Mouse (Mus musculus) adrenal gland, postnatal 4 days (tissue): ENCODE data around the gene Rplp2. TPM values are rescaled to one million over a fixed set of nuclear protein-coding genes. Genes with fewer than 3 reads are reported as not detected.

Experiments used
- DNase-seq, 2 experiments: peaks; one replicate each; pipeline ENCODE4 v3.0.0; 2021 to 2022; ENCODE audit warnings: low spot score in 2 of 2, mixed read lengths in 2 of 2
- total RNA-seq, 2 experiments: library from RNA; stranded (reverse); gene quantifications; 2 replicates each; pipeline ENCODE4 v1.2.3; 2021

Rplp2 gene
- total RNA-seq, 2 experiments from 2014 or later = 1,329 to 1,362 TPM

- no peak for DNase-seq
These were observed 33.8 kb downstream of the Rplp2 start for GRCm38 (mm10) chr7:141480842-141481497.

- no peak for DNase-seq
These were observed 34.6 kb downstream of the Rplp2 start for GRCm38 (mm10) chr7:141481498-141482401.

- DNase-seq = no peak
These were observed 35.4 kb downstream of the Rplp2 start for GRCm38 (mm10) chr7:141482531-141483024.

GRCm38 (mm10) chr7:141483114-141483653, 36.0 kb downstream of the Rplp2 start:
- no peak for DNase-seq

- DNase-seq = no peak
These were observed 37.3 kb downstream of the Rplp2 start for GRCm38 (mm10) chr7:141484186-141485120.

GRCm38 (mm10) chr7:141485186-141485585, 38.0 kb downstream of the Rplp2 start:
- DNase-seq = no peak

GRCm38 (mm10) chr7:141485606-141486005, 38.4 kb downstream of the Rplp2 start:
- DNase-seq = no peak

GRCm38 (mm10) chr7:141486239-141486638, 39.1 kb downstream of the Rplp2 start:
- no peak for DNase-seq

- DNase-seq = no peak
These were observed 40.0 kb downstream of the Rplp2 start for GRCm38 (mm10) chr7:141487141-141487540.

GRCm38 (mm10) chr7:141491151-141491550, 44.0 kb downstream of the Rplp2 start:
- DNase-seq = no peak

- DNase-seq = no peak
These were observed 45.6 kb downstream of the Rplp2 start for GRCm38 (mm10) chr7:141492738-141493137.

GRCm38 (mm10) chr7:141493729-141494128, 46.6 kb downstream of the Rplp2 start:
- no peak for DNase-seq

- DNase-seq = no peak
These were observed 48.2 kb downstream of the Rplp2 start for GRCm38 (mm10) chr7:141495379-141495778.

- no peak for DNase-seq
These were observed 48.8 kb downstream of the Rplp2 start for GRCm38 (mm10) chr7:141495940-141496339.

GRCm38 (mm10) chr7:141497600-141497999, 50.4 kb downstream of the Rplp2 start:
- no peak for DNase-seq

Other genes starting within 250 kb of the Rplp2 start
- 1 to 10 TPM in 1 of 2 experiments, under 1 TPM in 1; 0.82 to 1.0 TPM for gene Lmntd2, start 233.3 kb upstream of the Rplp2 start, total RNA-seq
- 10 to 100 TPM; 14.7 to 15.1 TPM for gene Rassf7, start 231.5 kb upstream of the Rplp2 start, total RNA-seq
- gene Phrf1, start 218.6 kb upstream of the Rplp2 start, total RNA-seq = 10 to 100 TPM; 77.1 to 91.9 TPM
- 1 to 10 TPM; 7.3 to 7.5 TPM for gene Irf7, start 180.9 kb upstream of the Rplp2 start, total RNA-seq
- 10 to 100 TPM in 1 of 2 experiments, 1 to 10 TPM in 1; 9.4 to 15.5 TPM for gene Cdhr5, start 170.6 kb upstream of the Rplp2 start, total RNA-seq
- 10 to 100 TPM in 1 of 2 experiments, 1 to 10 TPM in 1; 9.0 to 12.9 TPM for gene Sct, start 168.2 kb upstream of the Rplp2 start, total RNA-seq
- gene Drd4, start 155.4 kb upstream of the Rplp2 start, total RNA-seq = under 1 TPM; 0.34 to 0.36 TPM
- gene Deaf1, start 119.7 kb upstream of the Rplp2 start, total RNA-seq = 10 to 100 TPM; 74.1 to 78.8 TPM
- 10 to 100 TPM; 34.8 to 36.6 TPM for gene Tmem80, start 119.6 kb upstream of the Rplp2 start, total RNA-seq
- gene Eps8l2, start 108.5 kb upstream of the Rplp2 start, total RNA-seq = 10 to 100 TPM in 1 of 2 experiments, 1 to 10 TPM in 1; 3.1 to 15.7 TPM
- gene Taldo1, start 55.2 kb upstream of the Rplp2 start, total RNA-seq = 100 to 1,000 TPM; 251 to 277 TPM
- gene Gatd1, start 33.2 kb upstream of the Rplp2 start, total RNA-seq = 10 to 100 TPM; 44.9 to 50.6 TPM
- 1 to 10 TPM; 2.7 to 4.8 TPM for gene Cend1, start 17.9 kb upstream of the Rplp2 start, total RNA-seq
- 10 to 100 TPM; 46.9 to 60.3 TPM for gene Slc25a22, start 9.5 kb upstream of the Rplp2 start, total RNA-seq
- 10 to 100 TPM in 1 of 2 experiments, 1 to 10 TPM in 1; 8.4 to 12.6 TPM for gene Pidd1, start 3.3 kb upstream of the Rplp2 start, total RNA-seq
- 100 to 1,000 TPM; 173 to 205 TPM for gene Pnpla2, start 7.8 kb downstream of the Rplp2 start, total RNA-seq
- gene Cracr2b, start 13.7 kb downstream of the Rplp2 start, total RNA-seq = 10 to 100 TPM; 13.1 to 14.2 TPM
- gene Cd151, start 20.0 kb downstream of the Rplp2 start, total RNA-seq = 100 to 1,000 TPM; 209 to 215 TPM
- gene Polr2l, start 27.8 kb downstream of the Rplp2 start, total RNA-seq = 10 to 100 TPM; 57.7 to 61.2 TPM
- 10 to 100 TPM; 77.9 to 79.6 TPM for gene Tspan4, start 27.9 kb downstream of the Rplp2 start, total RNA-seq
- gene Chid1, start 92.5 kb downstream of the Rplp2 start, total RNA-seq = 10 to 100 TPM; 42.4 to 49.2 TPM
- 10 to 100 TPM; 75.6 to 81.5 TPM for gene Ap2a2, start 114.8 kb downstream of the Rplp2 start, total RNA-seq
- gene Muc6, start 207.9 kb downstream of the Rplp2 start, total RNA-seq = under 1 TPM; 0.08 to 0.14 TPM
- 1 to 10 TPM in 1 of 2 experiments, under 1 TPM in 1; 0.45 to 1.1 TPM for gene Muc2, start 243.0 kb downstream of the Rplp2 start, total RNA-seq